In the genomic region with DNA sequence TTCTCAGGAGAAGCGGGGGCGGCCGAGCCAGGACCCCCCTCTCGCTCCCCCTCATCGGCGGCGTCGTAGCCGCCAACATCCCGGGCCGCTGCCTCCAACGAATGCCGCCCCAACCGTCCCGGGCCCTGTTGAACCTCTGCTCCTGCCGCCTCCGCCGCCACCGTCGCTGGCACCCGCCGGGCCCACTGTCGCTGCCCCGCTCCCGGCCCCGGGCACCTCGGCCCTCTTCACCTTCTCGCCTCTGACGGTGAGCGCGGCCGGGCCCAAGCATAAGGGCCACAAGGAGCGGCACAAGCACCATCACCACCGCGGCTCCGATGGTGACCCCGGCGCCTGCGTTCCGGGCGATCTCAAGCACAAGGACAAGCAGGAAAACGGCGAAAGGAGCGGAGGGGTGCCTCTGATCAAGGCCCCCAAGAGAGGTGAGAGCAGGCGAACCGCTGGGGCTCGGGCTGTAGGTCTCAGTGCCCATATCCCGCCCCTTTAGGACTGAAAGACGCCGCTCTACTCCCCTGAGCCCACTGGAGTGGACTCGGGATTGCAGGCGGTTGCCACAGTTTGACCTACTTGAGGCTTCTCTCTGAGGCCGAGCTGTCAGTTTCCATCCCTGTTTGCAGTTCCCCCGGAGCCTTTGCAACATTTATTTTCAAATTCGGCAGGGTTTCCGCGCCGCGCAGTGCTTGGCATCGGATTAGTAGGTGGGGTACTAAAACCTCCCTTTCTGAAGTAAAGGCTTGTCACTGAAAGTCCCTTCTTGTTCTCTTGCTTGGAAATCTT, we compare ENCODE assay signal across 8 mouse cellular contexts. TPM values are rescaled to one million over a fixed set of nuclear protein-coding genes. Genes with fewer than 3 reads are reported as not detected.
DNase-seq lines count a peak whose midpoint lies in the region; ATAC-seq lines count a peak whose summit lies in the region.

No protein-coding gene starts in this region.

- 1% methylated on average over 58 of the region's 60 CpGs for WGBS in forebrain, embryonic 11.5 days

- H3K4me1 ChIP-seq in forebrain, embryonic 11.5 days (replicated peaks; ENCODE audit: control insufficient read depth, insufficient read depth, low read length) = peaks cover 3% of the 10 kb centered on the region; the same call in 1 of the 2 replicates

- intact Hi-C loops in heart, postnatal 36 days (cut with DNase I) = loop anchor here (1.0 to 10.0 kb wide), 2 partner anchors 53 to 310 kb away; partner anchors contain the start of genes Magi3 and Phtf1
- intact Hi-C loops in heart, postnatal 25 days (cut with DNase I) = loop anchor here (2.0 to 5.0 kb wide), 3 partner anchors 54 to 633 kb away; partner anchors contain the start of gene Phtf1

- H3K27ac ChIP-seq in forebrain, embryonic 11.5 days (ENCODE audit: low read depth, low read length) = peak overlapping the region; percentile 85

- no peaks in the 10 kb centered on the region for H3K27me3 ChIP-seq in forebrain, embryonic 11.5 days (ENCODE audit: control insufficient read depth, insufficient read depth, low read length)

- H3K36me3 ChIP-seq in forebrain, embryonic 11.5 days (ENCODE audit: control insufficient read depth, insufficient read depth, low read length) = no peaks in the 10 kb centered on the region

- H3K9ac ChIP-seq in forebrain, embryonic 11.5 days (ENCODE audit: low read length) = peak overlapping the region; percentile 90

- H3K4me3 ChIP-seq in forebrain, embryonic 11.5 days (ENCODE audit: low read depth, low read length) = peak overlapping the region; percentile 99

- no peaks in the 10 kb centered on the region for H3K9me3 ChIP-seq in forebrain, embryonic 11.5 days (ENCODE audit: control insufficient read depth, low read length)

- peak; percentile 61 for ATAC-seq in forebrain, embryonic 11.5 days (replicated peaks; ENCODE audit: low FRiP score)

- H3K4me2 ChIP-seq in forebrain, embryonic 11.5 days (ENCODE audit: low read depth, low read length, severe bottlenecking) = peak overlapping the region; percentile 64

- peak; percentile 97 for DNase-seq in heart, adult 11 months
- no peak for DNase-seq in heart, postnatal 36 days
- peak; percentile 58 for DNase-seq in adrenal gland, adult 8-10 months
- DNase-seq in forebrain, embryonic 11.5 days (ENCODE audit: low spot score) = peak; percentile 82
- peak; percentile 35 for DNase-seq in heart, postnatal 25 days (ENCODE audit: low spot score)
- peak; percentile 41 to 55 for DNase-seq in layer of hippocampus, postnatal 36 days
- DNase-seq in lung, postnatal 36 days = peak; percentile 53
- DNase-seq in right cerebral cortex, postnatal 14 days = peak; percentile 57

RNA-seq across cellular contexts. Expression of gene Rsbn1, which starts 1.0 kb away (rescaled TPM):
- 1 to 10 TPM; 8.6 to 9.0 TPM for total RNA-seq in heart, postnatal 36 days (2021)
- total RNA-seq in adrenal gland, adult 8-10 months (2022) = 10 to 100 TPM; 18.8 to 23.4 (median 21.5) TPM
- polyA plus RNA-seq in forebrain, embryonic 11.5 days (2014; fragmentation: Nextera tagmentation; extraction: Ambion mirVana) = 21.6 and 23.6 TPM in 2 replicates
- 1 to 10 TPM; 6.7 to 8.7 TPM for total RNA-seq in heart, postnatal 25 days (2021)
- 10 to 100 TPM; 21.7 to 24.8 TPM for total RNA-seq in layer of hippocampus, postnatal 36 days (2021)

RNA-seq across cellular contexts. Expression of gene Phtf1, which starts 53.0 kb away (rescaled TPM):
- total RNA-seq in heart, postnatal 36 days (2021) = 1 to 10 TPM; 7.3 to 7.6 TPM
- total RNA-seq in adrenal gland, adult 8-10 months (2022) = 10 to 100 TPM; 17.9 to 26.8 (median 22.1) TPM
- 46.8 and 49.7 TPM in 2 replicates for polyA plus RNA-seq in forebrain, embryonic 11.5 days (2014; fragmentation: Nextera tagmentation; extraction: Ambion mirVana)
- total RNA-seq in heart, postnatal 25 days (2021) = 1 to 10 TPM; 6.9 to 9.8 TPM
- 10 to 100 TPM; 46.4 to 49.3 TPM for total RNA-seq in layer of hippocampus, postnatal 36 days (2021)

RNA-seq across cellular contexts. Expression of gene Ptpn22, which starts 55.3 kb away (rescaled TPM):
- total RNA-seq in heart, postnatal 36 days (2021) = under 1 TPM; 0.61 to 0.62 TPM
- total RNA-seq in adrenal gland, adult 8-10 months (2022) = 1 to 10 TPM; 1.6 to 2.7 (median 2.3) TPM
- 0.37 and 0.68 TPM in 2 replicates for polyA plus RNA-seq in forebrain, embryonic 11.5 days (2014; fragmentation: Nextera tagmentation; extraction: Ambion mirVana)
- total RNA-seq in heart, postnatal 25 days (2021) = 1 to 10 TPM in 1 of 2 experiments, under 1 TPM in 1; 0.61 to 1.1 TPM
- 1 to 10 TPM; 1.1 to 1.6 TPM for total RNA-seq in layer of hippocampus, postnatal 36 days (2021)

Comparison
In these comparisons a context has a peak if more than half of its experiments do, and no peak if none do; other contexts are left out.
1. DNase-seq: peak in heart, adult 11 months (single experiment), adrenal gland, adult 8-10 months (single experiment), forebrain, embryonic 11.5 days (single experiment), heart, postnatal 25 days (single experiment), layer of hippocampus, postnatal 36 days (2 of 2), lung, postnatal 36 days (single experiment) and right cerebral cortex, postnatal 14 days (single experiment); none in heart, postnatal 36 days (0 of 2).